Mouse (Mus musculus): ENCODE results near the gene Grm1. TPM values are rescaled to one million over a fixed set of nuclear protein-coding genes. Genes with fewer than 3 reads are reported as not detected.
A peak's percentile ranks its signal among the peaks of the same experiment; 100 is the strongest.
"Not testable (repeated sequence)": the region's sequence is repeated elsewhere in the genome, so short reads cannot be mapped to it uniquely, and the experiment has no call there.

The Grm1 gene
- 1 to 10 TPM; 6.2 to 7.3 TPM for total RNA-seq (2021)

DNA sequence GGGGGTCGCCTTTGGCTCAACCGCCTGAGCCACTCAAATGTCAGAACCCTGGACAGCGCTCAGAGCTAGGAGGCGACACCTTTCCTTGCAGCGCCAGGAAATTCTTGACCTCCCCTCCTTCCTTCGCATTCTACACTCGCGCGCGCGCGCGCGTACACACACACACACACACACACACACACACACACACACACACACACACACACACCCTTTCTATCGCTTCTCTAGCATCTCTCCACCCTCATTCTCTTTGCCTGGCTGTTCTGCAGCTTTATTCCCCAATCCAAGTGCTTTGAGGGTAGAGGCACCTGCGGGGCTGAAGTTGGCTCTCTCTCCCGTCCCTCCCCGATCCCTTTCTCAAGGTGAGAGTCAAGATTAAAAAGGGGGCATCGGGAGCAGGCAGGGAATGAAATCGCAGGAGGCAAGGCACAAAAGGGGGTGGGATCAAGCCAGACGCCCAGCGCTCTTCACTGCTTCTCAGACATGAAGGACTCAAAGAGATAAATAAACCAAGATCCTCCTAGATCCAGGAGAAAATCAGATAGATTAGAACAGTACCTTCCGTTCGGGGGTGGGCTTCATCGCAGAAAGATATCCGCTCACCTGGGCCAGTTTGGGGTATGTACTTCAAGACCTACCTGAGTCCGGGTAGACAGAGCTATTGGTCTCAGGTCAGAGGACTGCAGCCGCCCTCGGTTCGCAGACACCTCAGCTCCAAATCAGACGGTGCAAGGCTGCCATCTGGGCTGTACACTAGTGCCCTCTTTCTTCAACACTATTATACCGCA is at the start of gene Grm1:
Grm1 (minus strand) TSS at position 746 of the 788 bp plus-strand sequence.
- DNase-seq: no peak

DNA sequence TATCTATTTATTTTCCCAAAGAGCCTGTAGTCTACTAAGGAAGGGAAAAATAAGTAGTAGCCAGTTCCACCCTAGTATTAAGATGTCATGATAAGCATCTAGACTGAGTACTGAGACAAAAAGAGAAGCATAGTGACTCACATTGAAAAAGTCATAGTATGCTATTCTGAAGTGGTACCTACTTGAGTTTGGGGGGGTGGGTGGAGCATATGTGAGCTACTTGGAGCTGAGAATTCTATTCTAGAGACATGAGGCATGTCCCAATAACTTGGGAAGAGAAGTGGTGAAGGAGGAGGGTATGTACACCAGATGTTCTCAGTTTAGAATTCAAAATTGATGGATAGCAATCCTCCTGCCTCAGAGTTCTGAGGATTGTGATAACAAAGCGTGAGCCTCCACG is 39.6 kb upstream of the Grm1 start:
- no peak for DNase-seq
- intact Hi-C loops (cut with DNase I): no loop called here

More for the DNA sequence above, at the start of gene Grm1:
- intact Hi-C loops (cut with DNase I): no loop called here

DNA sequence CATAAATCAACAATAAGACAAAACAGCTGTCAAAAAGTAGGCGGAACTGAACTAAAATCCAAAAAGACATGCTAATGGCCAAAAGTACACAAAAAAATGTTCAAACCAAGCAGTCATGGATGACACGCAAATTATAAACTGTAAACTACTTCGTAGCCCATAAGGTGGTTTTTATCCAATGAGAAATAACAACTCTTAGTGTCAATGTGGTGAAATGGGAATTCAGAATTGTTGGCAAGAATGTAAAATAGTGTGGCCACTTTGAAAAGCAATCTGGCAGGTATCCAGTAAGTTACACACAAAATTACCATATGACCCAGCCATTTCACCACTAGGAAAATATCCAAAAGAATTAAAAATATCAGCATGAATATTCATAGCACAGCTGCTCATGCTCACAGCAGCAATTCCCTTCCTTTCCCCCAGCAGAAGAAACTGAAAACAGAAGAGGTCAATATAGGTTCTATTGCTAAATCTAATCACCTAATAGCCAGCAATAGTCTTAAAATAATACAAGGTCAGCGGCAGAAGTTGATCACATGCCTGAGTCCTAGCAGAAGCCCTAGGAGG is 16.4 kb upstream of the Grm1 start:
- intact Hi-C loops (cut with DNase I): no loop called here
- no peak for DNase-seq

DNA sequence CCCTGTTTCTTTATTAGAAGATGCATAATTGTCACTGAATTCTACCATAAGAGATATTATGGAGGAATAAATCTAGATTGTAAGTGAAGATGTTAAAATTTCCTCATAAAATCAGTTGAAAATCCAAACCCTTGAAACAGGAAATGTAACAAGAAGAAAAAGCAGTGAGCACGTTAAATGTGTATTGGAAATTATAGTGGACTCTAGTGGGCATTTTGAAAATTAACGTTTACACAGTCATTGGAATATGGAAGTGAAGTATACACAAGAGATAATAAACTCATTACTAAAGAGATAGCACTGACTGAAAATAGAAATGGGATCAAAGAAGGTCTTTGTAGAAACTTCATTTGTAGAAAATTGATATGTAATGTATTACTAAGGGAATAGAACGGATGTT is 4.2 kb upstream of the Grm1 start:
- no peak for DNase-seq
- intact Hi-C loops (cut with DNase I): no loop called here

DNA sequence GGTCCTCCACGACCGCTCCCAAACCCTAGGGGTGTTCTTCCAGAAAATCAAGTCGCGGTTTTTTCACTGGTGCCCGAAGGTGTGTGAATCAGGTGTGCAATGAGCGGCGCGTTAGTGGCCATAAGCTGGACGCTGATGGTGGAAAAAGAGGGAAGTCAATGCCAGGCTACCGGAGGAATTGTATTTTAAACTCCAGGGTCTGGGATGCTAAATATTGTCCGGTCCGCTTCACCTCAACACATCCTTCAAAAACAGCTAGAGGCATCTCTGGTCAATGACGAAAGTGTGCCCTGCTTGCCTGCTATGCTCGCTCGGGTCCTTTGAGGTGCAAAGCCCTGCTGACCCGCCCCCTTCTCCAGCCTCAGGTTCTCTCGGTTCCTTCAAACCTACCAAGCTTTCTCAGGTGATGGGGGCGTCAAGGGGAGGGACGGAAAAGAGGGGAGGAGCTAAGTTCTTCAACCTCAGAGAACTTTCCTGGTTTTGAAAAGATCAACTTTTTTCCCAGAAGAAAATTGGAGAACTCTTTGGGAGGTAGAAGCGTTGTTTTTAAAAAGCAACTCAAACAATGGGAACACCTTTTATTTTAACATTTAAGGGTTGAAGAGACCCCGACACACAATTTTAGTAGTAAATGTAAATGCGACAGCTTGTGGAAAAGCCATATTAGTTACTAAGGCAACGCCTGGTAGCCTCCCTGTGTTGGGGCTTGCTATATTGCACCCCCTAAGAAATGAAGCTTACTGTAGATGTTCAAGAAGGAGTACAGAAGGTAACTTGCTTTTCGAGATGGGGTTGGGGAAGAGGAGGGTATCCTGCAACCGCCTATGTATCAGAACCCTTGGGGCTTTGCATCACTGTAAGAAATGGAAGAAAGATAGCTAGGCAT is 1.2 kb downstream of the Grm1 start:
- intact Hi-C loops (cut with DNase I): no loop called here
- DNase-seq: no peak

DNA sequence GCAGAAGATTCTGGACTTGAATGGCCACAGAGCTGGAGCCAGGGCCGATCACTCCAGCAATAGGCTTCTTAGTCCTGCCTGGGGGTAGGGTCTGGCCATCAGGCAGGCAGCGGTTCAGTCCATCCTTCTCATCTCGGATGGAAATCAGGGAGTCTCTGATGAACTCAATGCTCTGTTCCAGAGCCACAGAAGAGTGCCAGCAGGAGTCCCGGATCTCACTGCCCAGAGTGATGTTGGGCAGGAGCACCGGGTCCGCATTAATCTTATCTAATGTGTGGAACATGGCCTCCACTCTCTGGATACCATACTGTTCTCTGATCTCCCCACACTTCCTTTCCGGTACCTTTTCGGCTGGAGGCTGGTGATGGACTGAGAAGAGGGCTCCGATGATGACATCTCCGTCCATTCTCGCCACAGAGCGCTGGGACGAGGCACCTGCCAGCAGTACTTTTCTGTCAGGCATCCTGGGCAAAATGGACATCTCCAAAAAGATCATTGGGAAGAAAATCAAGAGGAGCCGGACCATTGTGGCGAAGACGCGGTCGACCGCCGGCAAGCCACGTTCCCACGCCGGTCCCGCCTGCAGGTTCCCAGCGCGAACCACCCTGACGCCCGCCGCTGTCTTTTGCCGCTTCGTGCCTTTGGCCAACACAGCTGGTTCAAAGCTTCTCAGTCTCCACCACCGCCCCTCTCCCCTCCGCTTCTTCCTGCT is 2.0 kb downstream of the Grm1 start:
- intact Hi-C loops (cut with DNase I): no loop called here
- DNase-seq: no peak

DNA sequence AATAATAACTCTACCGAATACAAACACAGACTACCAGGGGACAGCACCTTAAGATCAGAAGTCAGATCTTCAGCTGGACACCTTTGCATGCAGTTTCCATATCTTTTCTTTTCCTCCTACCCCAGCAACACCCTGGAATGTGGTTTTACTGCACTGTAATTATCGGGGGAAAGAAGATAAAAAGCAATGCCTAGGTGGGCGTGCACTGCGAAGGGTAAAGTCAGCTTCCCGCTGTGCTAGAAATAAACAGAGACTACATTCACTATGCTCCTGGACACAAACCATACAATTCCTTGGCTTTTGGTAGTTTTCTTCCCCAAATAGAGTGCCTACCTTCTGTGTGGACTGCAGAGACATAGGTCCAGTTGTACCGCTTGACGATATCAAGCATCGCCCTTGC is 2.6 kb downstream of the Grm1 start:
- intact Hi-C loops (cut with DNase I): no loop called here
- no peak for DNase-seq

DNA sequence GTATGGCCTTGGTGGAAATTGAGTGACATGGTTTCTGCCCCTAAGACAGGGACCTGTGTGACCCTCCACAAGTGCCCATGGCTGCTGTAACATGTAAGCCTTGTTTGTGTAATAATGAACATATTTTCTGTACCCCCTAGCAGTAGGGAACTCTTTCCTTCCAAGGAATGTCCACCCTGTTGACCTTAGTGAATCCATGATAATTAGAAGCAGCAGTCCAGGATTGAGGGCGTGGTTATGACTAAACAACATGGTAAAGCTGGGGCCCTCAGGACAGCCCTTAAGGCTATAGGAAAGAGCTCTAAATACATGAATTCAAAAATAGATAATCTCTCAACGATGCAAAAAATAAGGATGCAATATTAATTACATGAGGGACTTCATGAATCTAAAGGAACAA is 17.0 kb downstream of the Grm1 start:
- intact Hi-C loops (cut with DNase I): no loop called here
- DNase-seq: no peak

DNA sequence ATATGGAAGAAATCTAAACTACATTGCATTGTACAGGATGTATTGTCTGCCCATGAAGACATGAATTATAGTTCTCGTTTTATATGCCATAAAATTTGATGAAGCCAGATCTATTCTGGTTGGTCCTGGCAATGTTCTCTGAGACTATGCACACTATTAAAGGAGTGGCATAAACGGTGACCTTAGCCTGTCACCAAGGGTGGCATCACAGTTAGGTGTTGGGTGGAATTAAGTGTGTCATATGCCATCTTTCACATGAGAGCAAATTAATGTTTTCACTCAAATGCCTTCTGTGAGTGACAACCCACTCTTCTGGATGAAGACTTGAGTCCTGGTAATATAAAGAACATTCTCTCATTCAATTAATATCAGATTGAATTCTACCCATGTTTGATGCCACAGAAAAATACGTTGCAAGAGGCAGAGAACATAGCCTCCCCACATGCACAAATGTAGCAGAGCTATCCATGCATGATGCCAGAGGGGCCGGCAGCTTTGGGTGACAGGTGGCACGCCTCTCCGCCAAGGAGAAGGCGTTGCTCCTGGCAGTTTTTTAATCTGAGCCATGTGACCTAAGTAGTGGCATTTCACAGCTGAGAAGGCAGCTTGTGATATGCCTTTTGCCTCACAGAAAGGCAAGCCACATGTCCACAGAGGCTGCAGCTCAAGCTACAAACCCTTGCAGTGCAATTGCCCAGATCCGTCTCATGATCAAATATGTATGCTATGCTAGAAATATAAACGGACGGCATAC is 20.7 kb downstream of the Grm1 start:
- intact Hi-C loops (cut with DNase I): no loop called here
- no peak for DNase-seq

DNA sequence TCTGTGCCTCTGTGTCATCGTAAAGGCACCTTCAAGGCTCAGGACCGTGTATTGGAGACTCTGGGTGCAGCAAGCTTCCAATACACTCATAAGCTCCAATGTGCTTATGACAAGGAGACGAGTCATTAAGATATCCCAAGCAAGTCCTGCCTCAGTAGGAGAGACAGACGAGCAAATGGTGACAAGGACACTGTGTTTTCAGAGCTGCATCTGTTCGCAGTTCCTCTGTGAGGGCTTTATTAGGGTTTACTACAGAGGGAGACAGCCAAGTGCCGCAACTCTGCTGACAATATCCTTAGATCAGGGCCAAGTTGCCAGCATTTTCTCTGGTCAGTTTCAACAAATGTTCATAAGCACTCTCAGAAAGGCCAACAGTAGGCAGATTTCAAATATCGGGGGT is 32.8 kb downstream of the Grm1 start:
- intact Hi-C loops (cut with DNase I): no loop called here
- no peak for DNase-seq

DNA sequence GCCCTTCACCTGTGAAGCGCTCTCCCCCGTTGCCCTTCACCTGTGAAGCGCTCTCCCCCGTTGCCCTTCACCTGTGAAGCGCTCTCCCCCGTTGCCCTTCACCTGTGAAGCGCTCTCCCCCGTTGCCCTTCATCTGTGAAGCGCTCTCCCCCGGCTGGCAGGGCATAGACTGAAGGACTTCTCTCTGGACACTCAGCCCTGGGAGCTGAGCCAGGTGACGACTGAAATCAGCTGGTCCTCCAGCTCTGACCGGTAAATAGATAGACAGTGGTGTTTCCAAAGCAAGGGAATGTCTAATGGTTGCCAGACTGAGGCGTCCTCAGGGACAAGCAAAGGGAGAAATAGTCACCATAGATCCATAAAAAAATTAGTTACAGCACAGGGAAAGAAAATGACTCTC is 36.7 kb downstream of the Grm1 start:
- peak; percentile 30 to 34 for DNase-seq
- intact Hi-C loops (cut with DNase I): not testable (repeated sequence)

DNA sequence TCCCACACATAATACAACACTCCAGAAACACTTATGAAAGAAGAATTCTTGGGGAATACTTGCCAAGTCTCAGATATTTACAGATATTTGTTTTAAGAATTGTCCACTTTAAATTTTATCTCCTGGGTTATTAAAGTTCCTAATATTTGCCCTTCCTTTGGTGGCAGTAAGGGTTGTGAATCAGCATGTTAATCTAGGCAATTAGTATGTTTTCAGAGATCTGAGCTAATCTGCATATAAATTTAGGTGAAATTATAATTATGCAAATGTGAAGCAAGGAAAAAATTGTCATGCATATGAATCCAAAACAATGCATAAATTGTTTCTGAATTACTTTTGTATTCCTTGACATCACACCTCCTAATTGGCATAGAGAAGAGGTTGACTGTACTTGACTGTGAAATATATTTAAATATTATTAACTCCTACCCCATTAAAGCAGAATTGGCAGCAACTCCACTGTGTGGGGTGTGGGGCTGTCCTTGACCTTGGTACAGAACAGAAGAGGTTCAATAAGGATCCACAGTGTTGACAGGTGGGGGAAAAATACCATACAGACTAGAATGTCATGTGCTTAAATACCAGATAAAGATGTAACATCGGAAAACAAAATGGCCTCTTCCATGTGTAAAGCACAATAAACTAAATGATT is 37.6 kb downstream of the Grm1 start:
- intact Hi-C loops (cut with DNase I): no loop called here
- no peak for DNase-seq

DNA sequence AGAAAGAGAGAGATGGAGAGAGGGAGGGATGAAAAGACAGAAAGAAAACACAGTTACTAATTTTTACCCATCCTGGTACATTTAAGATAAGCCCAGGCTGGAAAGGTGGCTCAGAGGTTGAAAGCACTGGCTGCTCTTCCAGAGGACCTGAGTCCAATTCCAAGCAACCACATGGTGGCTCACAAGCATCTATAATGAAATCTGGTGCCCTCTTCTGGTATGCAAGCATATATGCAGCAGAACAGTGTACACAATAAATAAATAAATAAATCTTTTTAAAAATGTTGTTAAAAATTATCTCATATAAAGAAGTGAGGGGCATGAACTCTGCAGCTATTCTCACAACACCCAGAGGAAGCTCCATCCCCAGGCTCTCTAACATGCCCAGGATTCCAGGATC is 42.8 kb downstream of the Grm1 start:
- intact Hi-C loops (cut with DNase I): no loop called here

DNA sequence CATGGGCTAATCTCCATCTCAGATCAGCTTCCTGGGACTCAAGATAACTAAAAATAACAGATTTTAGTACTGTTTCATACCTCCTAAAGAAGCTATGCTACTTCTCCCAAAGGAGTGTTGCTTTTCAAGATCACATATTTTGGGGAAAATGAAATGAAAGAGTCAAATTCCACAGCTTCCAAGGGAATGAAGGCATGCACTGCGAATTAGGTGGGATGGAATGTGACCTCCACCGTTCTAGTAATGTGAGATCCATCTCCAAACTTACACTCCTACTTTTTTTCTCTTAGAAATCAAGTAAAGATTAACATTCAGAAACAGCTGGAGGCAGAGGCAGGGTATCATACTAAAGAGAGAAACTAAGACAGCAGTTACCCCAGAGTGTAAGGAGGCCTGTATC is 49.9 kb downstream of the Grm1 start:
- intact Hi-C loops (cut with DNase I): no loop called here
- DNase-seq: no peak

More for the DNA sequence above, 42.8 kb downstream of the Grm1 start:
- DNase-seq: no peak

DNA sequence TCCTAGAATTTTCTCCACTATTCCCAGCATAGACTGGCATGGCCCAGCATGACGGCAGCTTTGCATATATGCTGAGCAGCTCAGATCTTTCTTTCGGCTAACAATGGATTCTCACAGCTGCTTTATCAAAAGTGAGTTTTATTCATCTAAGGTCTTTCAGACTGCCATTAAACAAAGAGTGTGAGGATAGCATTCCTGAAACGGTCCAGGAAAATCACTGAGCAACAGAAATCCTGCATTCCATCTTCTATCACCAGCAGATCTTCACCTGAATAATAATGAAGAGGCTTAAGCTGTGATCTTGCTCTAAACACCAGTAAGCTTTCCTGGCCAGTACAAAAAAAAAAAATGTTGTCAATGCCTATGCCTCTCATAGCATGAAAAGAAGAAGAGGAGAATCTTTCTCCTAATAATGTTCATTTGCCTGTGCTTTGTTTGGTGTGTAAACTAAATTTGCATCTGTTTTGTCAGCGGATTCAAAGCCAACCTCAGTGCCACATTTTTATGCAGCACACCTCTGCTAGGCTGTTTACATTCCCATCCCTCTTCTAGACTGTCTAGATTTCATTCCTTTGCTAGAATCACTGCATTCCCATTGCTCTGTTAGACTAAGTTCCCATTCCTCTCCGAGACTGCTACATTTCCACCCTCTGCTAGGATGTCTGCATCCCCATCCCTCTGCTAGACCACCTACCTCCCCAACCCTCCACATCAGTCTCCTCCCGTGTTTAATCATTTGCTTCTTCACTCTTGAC is 56.2 kb downstream of the Grm1 start:
- no peak for DNase-seq
- intact Hi-C loops (cut with DNase I): no loop called here

DNA sequence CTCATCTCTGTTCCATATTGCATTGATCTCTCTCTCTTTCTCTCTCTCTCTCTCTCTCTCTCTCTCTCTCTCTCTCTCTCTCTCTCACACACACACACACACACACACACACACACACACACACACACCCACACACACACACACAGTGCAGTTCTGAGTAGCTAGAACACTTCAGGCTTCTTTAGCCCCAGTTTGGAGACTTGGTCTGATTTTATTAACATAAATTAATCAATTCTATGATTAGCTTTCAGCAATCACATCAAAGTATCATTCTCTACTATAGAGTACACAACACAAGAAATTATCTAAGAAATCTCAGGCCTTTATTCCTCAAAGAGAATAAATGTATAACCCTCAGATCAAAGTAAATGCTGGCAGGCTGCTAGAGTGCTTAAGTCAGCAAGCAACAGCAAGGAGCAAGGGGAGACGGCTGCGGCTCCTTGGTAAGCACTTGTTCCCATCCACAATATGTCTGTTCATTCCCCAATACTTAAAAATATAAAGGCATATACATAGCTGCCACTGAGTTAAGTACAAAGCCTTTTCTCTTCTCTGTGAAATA is 63.1 kb downstream of the Grm1 start:
- intact Hi-C loops (cut with DNase I): no loop called here
- DNase-seq: no peak

DNA sequence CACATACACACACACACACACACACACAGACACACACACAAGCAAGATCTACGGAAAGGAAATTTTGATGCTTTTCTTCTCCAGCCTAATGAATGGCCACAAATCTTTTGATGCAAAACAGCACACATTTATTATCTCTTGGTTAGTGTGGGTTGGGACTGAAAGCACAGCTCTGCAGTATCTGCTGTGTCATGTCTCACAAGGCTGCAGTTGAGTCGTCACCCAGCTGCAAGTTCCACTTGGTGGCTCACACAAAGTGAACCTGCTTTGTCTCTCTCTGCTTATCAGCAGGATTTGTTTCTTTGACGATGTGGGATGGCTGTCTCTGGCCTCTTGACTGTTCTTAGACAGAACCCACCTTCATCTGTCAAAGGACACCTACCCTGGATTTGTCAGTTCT is 68.5 kb downstream of the Grm1 start:
- intact Hi-C loops (cut with DNase I): no loop called here

DNA sequence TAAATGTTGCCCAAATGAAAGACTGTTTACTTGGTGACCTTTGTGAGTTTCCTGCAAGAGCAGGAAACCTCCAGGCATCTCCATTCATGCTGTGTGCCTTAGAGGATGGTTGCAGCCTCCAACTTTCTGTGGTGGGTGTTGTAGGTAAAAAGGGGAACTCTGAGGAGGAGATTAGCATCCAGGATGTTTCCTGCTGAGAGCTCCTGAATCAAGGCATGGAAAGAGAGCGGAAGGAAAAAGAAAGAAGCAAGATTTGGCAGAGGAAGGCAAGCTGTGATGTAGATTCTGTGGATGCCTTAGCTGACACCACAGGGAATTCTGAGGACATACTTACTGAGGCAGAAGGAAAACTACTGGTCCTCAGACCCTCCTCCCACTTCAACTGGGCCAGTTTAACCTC is 85.4 kb downstream of the Grm1 start:
- intact Hi-C loops (cut with DNase I): no loop called here
- DNase-seq: no peak

More for the DNA sequence above, 68.5 kb downstream of the Grm1 start:
- no peak for DNase-seq

DNA sequence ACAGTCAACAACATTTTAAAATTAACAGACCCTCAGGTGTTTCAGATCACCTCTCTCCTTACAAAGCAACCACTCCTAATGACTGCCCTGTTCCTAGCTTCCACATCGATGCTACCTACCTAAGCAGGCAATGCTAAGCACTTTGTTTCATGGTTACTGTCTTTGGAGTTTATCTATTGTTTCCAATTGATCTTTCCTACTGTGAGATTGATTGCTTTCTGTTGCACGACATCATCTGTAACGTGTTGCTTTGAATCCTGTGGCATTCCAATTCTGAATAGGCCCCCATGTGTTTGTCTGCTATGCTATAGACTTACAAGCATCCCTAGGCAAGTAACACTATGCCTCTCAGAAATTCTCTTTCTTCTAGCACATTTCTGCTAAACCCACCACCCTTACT is 90.4 kb downstream of the Grm1 start:
- intact Hi-C loops (cut with DNase I): no loop called here
- no peak for DNase-seq
